Comparison of ENCODE assay signal across 20 mouse cellular contexts in genomic region chr3:126276008-126276700, GRCm38 (mm10).
A peak's percentile ranks its signal among the peaks of the same experiment; 100 is the strongest.
DNase-seq lines count a peak whose midpoint lies in the region; ATAC-seq and TF ChIP-seq lines count a peak whose summit lies in the region.
"Had no signal": no experiment of that assay in that cellular context is flagged by ENCODE, and none has a peak within 500 bp of the region (broad histone marks: within the 10 kb centered on the region; RNA-seq: fewer than 3 reads in every experiment).

No protein-coding gene starts in this region.

- H3K27me3 ChIP-seq in midbrain, embryonic 11.5 days (ENCODE audit: control insufficient read depth, insufficient read depth, low read length) = no peaks in the 10 kb centered on the region
- H3K27me3 ChIP-seq in midbrain, postnatal 0 days (ENCODE audit: insufficient read depth, low read length) = no peaks in the 10 kb centered on the region
- H3K27me3 ChIP-seq: embryonic facial prominence, embryonic 12.5 days; heart, embryonic 15.5 days; hindbrain, embryonic 13.5 days; limb, embryonic 12.5 days; neural tube, embryonic 12.5 days had no signal

- intact Hi-C loops in heart, postnatal 25 days (cut with DNase I) = no loop called here

- no peak overlapping the region for H3K27ac ChIP-seq in midbrain, embryonic 11.5 days (ENCODE audit: low read depth, low read length)
- H3K27ac ChIP-seq in midbrain, postnatal 0 days (ENCODE audit: low read depth, low read length) = no peak overlapping the region
- H3K27ac ChIP-seq: embryonic facial prominence, embryonic 12.5 days; forebrain, embryonic 10.5 days; heart, embryonic 15.5 days; hindbrain, embryonic 13.5 days; layer of hippocampus, adult 2 months; limb, embryonic 12.5 days; neural tube, embryonic 12.5 days had no signal

- WGBS in midbrain, embryonic 11.5 days = 77% methylated on average over 3 of the region's 3 CpGs
- 80% methylated on average over 3 of the region's 3 CpGs for WGBS in midbrain, postnatal 0 days

- no peak for ATAC-seq in midbrain, embryonic 11.5 days (ENCODE audit: low FRiP score)
- ATAC-seq in midbrain, postnatal 0 days (ENCODE audit: low FRiP score) = no peak
- ATAC-seq: activated CD4-positive, CD25-positive, alpha-beta regulatory T cell, adult 4 months; intestine, embryonic 16.5 days; midbrain, embryonic 16.5 days had no signal

- DNase-seq in heart, adult 11 months = peak; percentile 65
- DNase-seq in heart, postnatal 25 days (ENCODE audit: low spot score) = no peak
- peak; percentile 2 for DNase-seq in midbrain, embryonic 11.5 days (ENCODE audit: low spot score, missing footprints)
- DNase-seq in midbrain, postnatal 0 days (ENCODE audit: low spot score) = no peak
- peak; percentile 50 for DNase-seq in brain, adult 2 months (ENCODE audit: low read depth, low spot score)
- DNase-seq in mesoderm, embryonic 11.5 days (ENCODE audit: low read depth, low spot score) = peak; percentile 1
- DNase-seq in gastrocnemius, postnatal 10 days = no peak
- DNase-seq in thymus, postnatal 0 days (ENCODE audit: low spot score) = no peak
- DNase-seq: lung, adult 18-20 months; thymus, postnatal 14 days had no signal

- no peaks in the 10 kb centered on the region for H3K36me3 ChIP-seq in midbrain, embryonic 11.5 days (ENCODE audit: control insufficient read depth, insufficient read depth, low read length)
- no peaks in the 10 kb centered on the region for H3K36me3 ChIP-seq in midbrain, postnatal 0 days (ENCODE audit: insufficient read depth, low read length)
- H3K36me3 ChIP-seq: embryonic facial prominence, embryonic 12.5 days; forebrain, embryonic 10.5 days; heart, embryonic 15.5 days; hindbrain, embryonic 13.5 days; limb, embryonic 12.5 days; neural tube, embryonic 12.5 days had no signal

- no peak overlapping the region for H3K4me2 ChIP-seq in midbrain, embryonic 11.5 days
- H3K4me2 ChIP-seq in midbrain, postnatal 0 days (ENCODE audit: low read depth, low read length, poor library complexity, severe bottlenecking) = no peak overlapping the region
- H3K4me2 ChIP-seq: embryonic facial prominence, embryonic 12.5 days; heart, embryonic 15.5 days; hindbrain, embryonic 13.5 days; limb, embryonic 12.5 days; neural tube, embryonic 12.5 days had no signal

- no peaks in the 10 kb centered on the region for H3K9me3 ChIP-seq in midbrain, embryonic 11.5 days (ENCODE audit: control insufficient read depth, low read length)
- no peaks in the 10 kb centered on the region for H3K9me3 ChIP-seq in midbrain, postnatal 0 days (ENCODE audit: low read length)
- H3K9me3 ChIP-seq: embryonic facial prominence, embryonic 12.5 days; forebrain, embryonic 10.5 days; heart, embryonic 15.5 days; hindbrain, embryonic 13.5 days; limb, embryonic 12.5 days; neural tube, embryonic 12.5 days had no signal

- no peaks in the 10 kb centered on the region for H3K4me1 ChIP-seq in midbrain, embryonic 11.5 days (ENCODE audit: control insufficient read depth, insufficient read depth, low read length)
- H3K4me1 ChIP-seq in midbrain, postnatal 0 days (ENCODE audit: insufficient read depth, low read length) = no peaks in the 10 kb centered on the region
- H3K4me1 ChIP-seq: embryonic facial prominence, embryonic 12.5 days; forebrain, embryonic 10.5 days; heart, embryonic 15.5 days; hindbrain, embryonic 13.5 days; limb, embryonic 12.5 days; neural tube, embryonic 12.5 days had no signal

- no peak overlapping the region for H3K4me3 ChIP-seq in midbrain, embryonic 11.5 days (ENCODE audit: low read depth, low read length)
- H3K4me3 ChIP-seq in midbrain, postnatal 0 days (ENCODE audit: low read depth, low read length) = no peak overlapping the region
- H3K4me3 ChIP-seq: embryonic facial prominence, embryonic 12.5 days; forebrain, embryonic 10.5 days; heart, embryonic 15.5 days; hindbrain, embryonic 13.5 days; layer of hippocampus, adult 2 months; limb, embryonic 12.5 days; neural tube, embryonic 12.5 days had no signal

- TF ChIP-seq CTCF in midbrain, postnatal 0 days (IDR thresholded peaks at IDR 0.05) = no peak

- no peak overlapping the region for H3K9ac ChIP-seq in midbrain, embryonic 11.5 days (ENCODE audit: low read length)
- no peak overlapping the region for H3K9ac ChIP-seq in midbrain, postnatal 0 days (replicated peaks; ENCODE audit: low read length, poor library complexity, severe bottlenecking)
- H3K9ac ChIP-seq: embryonic facial prominence, embryonic 12.5 days; heart, embryonic 15.5 days; hindbrain, embryonic 13.5 days; limb, embryonic 12.5 days; neural tube, embryonic 12.5 days had no signal

Comparison
In these comparisons a context has a peak if more than half of its experiments do, and no peak if none do; other contexts are left out.
1. DNase-seq: peak in heart, adult 11 months (single experiment), midbrain, embryonic 11.5 days (single experiment), brain, adult 2 months (single experiment) and mesoderm, embryonic 11.5 days (single experiment); none in heart, postnatal 25 days (single experiment), midbrain, postnatal 0 days (single experiment), gastrocnemius, postnatal 10 days (single experiment) and thymus, postnatal 0 days (single experiment).